Mouse (Mus musculus) stomach, postnatal 0 days (tissue): ENCODE data around the gene Lrmda. TPM values are rescaled to one million over a fixed set of nuclear protein-coding genes. Genes with fewer than 3 reads are reported as not detected.

Experiments
- ATAC-seq: fragments of 200-750 bp; cut with Nextera tagmentation; 2 replicates; pipeline ENCODE4 v1.8.0; 2017; ENCODE audit not compliant: low FRiP score, low TSS enrichment
- DNase-seq: peaks from one replicate; pipeline ENCODE4 v3.0.0-alpha.2; 2016; ENCODE audit warnings: low spot score
- H3K27ac ChIP-seq: fragments of 300-500 bp; sonication (generic); replicated peaks from 2 replicates; pipeline ENCODE4 v1.5.1; 2014; ENCODE audit warnings: mild to moderate bottlenecking, control low read depth
- H3K27me3 ChIP-seq: fragments of 300-500 bp; sonication (generic); 2 replicates; pipeline ENCODE4 v1.6.1; 2014; ENCODE audit warnings: low read length; ENCODE audit not compliant: control insufficient read depth, insufficient read depth
- H3K36me3 ChIP-seq: fragments of 300-500 bp; sonication (generic); 2 replicates; pipeline ENCODE4 v1.6.1; 2014; ENCODE audit warnings: low read length, mixed read lengths; ENCODE audit not compliant: control insufficient read depth, insufficient read depth
- H3K4me1 ChIP-seq: fragments of 300-500 bp; sonication (generic); replicated peaks from 2 replicates; pipeline ENCODE4 v1.6.1; 2014; ENCODE audit warnings: antibody characterized with exemption; ENCODE audit not compliant: control insufficient read depth, insufficient read depth
- H3K4me2 ChIP-seq: fragments of 300-500 bp; sonication (generic); replicated peaks from 2 replicates; pipeline ENCODE4 v1.6.1; 2014; ENCODE audit warnings: low read depth, mild to moderate bottlenecking, control low read depth, moderate library complexity
- H3K4me3 ChIP-seq: fragments of 300-500 bp; sonication (generic); 2 replicates; pipeline ENCODE4 v1.5.1; 2014; ENCODE audit warnings: low read depth, low read length, control low read depth
- H3K9ac ChIP-seq: fragments of 300-500 bp; sonication (generic); 2 replicates; pipeline ENCODE4 v1.6.1; 2014; ENCODE audit warnings: mild to moderate bottlenecking, low read length, control low read depth, mixed read lengths
- H3K9me3 ChIP-seq: fragments of 300-500 bp; sonication (generic); 2 replicates; pipeline ENCODE4 v1.6.1; 2016; ENCODE audit warnings: low read length; ENCODE audit not compliant: control insufficient read depth
- CTCF ChIP-seq: IDR thresholded peaks from 2 replicates; pipeline ENCODE4 v1.5.1; 2016; ENCODE audit warnings: antibody characterized with exemption, low read depth, mild to moderate bottlenecking, moderate library complexity
- EP300 ChIP-seq: optimal IDR thresholded peaks from 2 replicates; pipeline ENCODE3; 2016; ENCODE audit warnings: antibody characterized with exemption
- WGBS: fragments of 180-500 bp; shearing (Covaris S2); extraction: QIAGEN DNeasy Blood & Tissue Kit; methylation state at CpG from one replicate; pipeline ENCODE4 v1.1.7; 2014; 5-methylcytosine and 5-hydroxymethylcytosine counted together
- polyA plus RNA-seq: library from polyadenylated mRNA; unstranded; fragments of >200 nt; fragmentation: Nextera tagmentation; extraction: Ambion mirVana; gene quantifications from 2 replicates; pipeline ENCODE4 v1.2.1, GENCODE M21; 2015

Lrmda gene
- polyA plus RNA-seq, 1 experiment from 2014 or later, result 0.39 TPM

- no peak overlapping the region for H3K27ac ChIP-seq
- H3K36me3 ChIP-seq, result no peaks in the 10 kb centered on the region
- DNase-seq, result no peak
- TF ChIP-seq CTCF, result no peak
- no peak for TF ChIP-seq EP300
- no peak overlapping the region for H3K9ac ChIP-seq
- peak overlapping the region; percentile 30 for H3K4me2 ChIP-seq
- ATAC-seq, result no peak
- 0 out of 2 replicates have a peak, but pooled peaks cover 2% of the 10 kb centered on the region for H3K4me1 ChIP-seq
- H3K4me3 ChIP-seq, result no peak overlapping the region
- H3K27me3 ChIP-seq, result no peaks in the 10 kb centered on the region
- 31% methylated on average over 13 of the region's 13 CpGs for whole genome bisulfite sequencing
- H3K9me3 ChIP-seq, result no peaks in the 10 kb centered on the region
These were observed 558.0 kb downstream of the Lrmda start for GRCm38 (mm10) chr14:22577411-22578037.

GRCm38 (mm10) chr14:22578224-22578623 is 558.7 kb downstream of the Lrmda start:
- Histone ChIP-seq H3K27me3 (no peaks in the 10 kb centered on the region), H3K9ac (no peak overlapping the region), H3K36me3 (no peaks in the 10 kb centered on the region), H3K27ac (no peak overlapping the region), H3K4me2 (peak overlapping the region; percentile 30; the same call in 1 of the 2 replicates), H3K4me1 (0 out of 2 replicates have a peak, but pooled peaks cover 2% of the 10 kb centered on the region), H3K4me3 (no peak overlapping the region), H3K9me3 (no peaks in the 10 kb centered on the region)
- peak; percentile 41; the same call in 1 of the 2 replicates for ATAC-seq
- DNase-seq, result peak; percentile 87
- TF ChIP-seq CTCF (peak; percentile 99), EP300 (no peak)
- WGBS, result 16% methylated on average over 6 of the region's 6 CpGs

GRCm38 (mm10) chr14:22578986-22579385 is 559.5 kb downstream of the Lrmda start:
- Histone ChIP-seq H3K9ac (no peak overlapping the region), H3K36me3 (no peaks in the 10 kb centered on the region), H3K9me3 (no peaks in the 10 kb centered on the region), H3K4me1 (0 out of 2 replicates have a peak, but pooled peaks cover 2% of the 10 kb centered on the region), H3K4me3 (no peak overlapping the region), H3K4me2 (no peak overlapping the region), H3K27me3 (no peaks in the 10 kb centered on the region), H3K27ac (no peak overlapping the region)
- ATAC-seq, result no peak
- no peak for TF ChIP-seq CTCF
- no peak for TF ChIP-seq EP300
- WGBS, result 93% methylated on average over 3 of the region's 3 CpGs
- DNase-seq, result no peak

GRCm38 (mm10) chr14:22582065-22582464 is 562.6 kb downstream of the Lrmda start:
- H3K9me3 ChIP-seq, result no peaks in the 10 kb centered on the region
- H3K4me1 ChIP-seq, result 0 out of 2 replicates have a peak, but pooled peaks cover 2% of the 10 kb centered on the region
- no peak overlapping the region for H3K4me2 ChIP-seq
- DNase-seq (peak; percentile 42), ATAC-seq (no peak)
- no peaks in the 10 kb centered on the region for H3K27me3 ChIP-seq
- no peak overlapping the region for H3K4me3 ChIP-seq
- H3K27ac ChIP-seq, result no peak overlapping the region
- H3K9ac ChIP-seq, result no peak overlapping the region
- 58% methylated on average over 9 of the region's 9 CpGs for WGBS
- no peak for TF ChIP-seq EP300
- TF ChIP-seq CTCF, result no peak
- H3K36me3 ChIP-seq, result no peaks in the 10 kb centered on the region

GRCm38 (mm10) chr14:22586281-22586680 is 566.8 kb downstream of the Lrmda start:
- H3K36me3 ChIP-seq, result no peaks in the 10 kb centered on the region
- WGBS, result 36% methylated on average over 4 of the region's 4 CpGs
- ATAC-seq (no peak), DNase-seq (no peak)
- no peaks in the 10 kb centered on the region for H3K4me1 ChIP-seq
- no peak overlapping the region for H3K9ac ChIP-seq
- no peak overlapping the region for H3K27ac ChIP-seq
- no peaks in the 10 kb centered on the region for H3K9me3 ChIP-seq
- no peaks in the 10 kb centered on the region for H3K27me3 ChIP-seq
- no peak overlapping the region for H3K4me3 ChIP-seq
- TF ChIP-seq CTCF (no peak), EP300 (no peak)
- H3K4me2 ChIP-seq, result no peak overlapping the region

GRCm38 (mm10) chr14:22586796-22587195 is 567.3 kb downstream of the Lrmda start:
- Histone ChIP-seq H3K4me2 (no peak overlapping the region), H3K27ac (no peak overlapping the region), H3K4me1 (no peaks in the 10 kb centered on the region), H3K9me3 (no peaks in the 10 kb centered on the region), H3K9ac (no peak overlapping the region), H3K4me3 (no peak overlapping the region), H3K36me3 (no peaks in the 10 kb centered on the region), H3K27me3 (no peaks in the 10 kb centered on the region)
- 49% methylated on average over 4 of the region's 4 CpGs for WGBS
- TF ChIP-seq CTCF, result no peak
- no peak for TF ChIP-seq EP300
- DNase-seq (no peak), ATAC-seq (no peak)
